Mouse (Mus musculus) forebrain, postnatal 0 days (tissue): ENCODE results near the gene Btbd8. TPM values are rescaled to one million over a fixed set of nuclear protein-coding genes. Genes with fewer than 3 reads are reported as not detected.
A peak's percentile ranks its signal among the peaks of the same experiment; 100 is the strongest.

Experiments used
- ATAC-seq: fragments of 200-750 bp; cut with Nextera tagmentation; 2 replicates; pipeline ENCODE4 v1.8.0; 2017; ENCODE audit warnings: mild to moderate bottlenecking, moderate library complexity
- DNase-seq: peaks from one replicate; pipeline ENCODE4 v3.0.0-alpha.2; 2015
- H3K27ac ChIP-seq: fragments of 300-500 bp; sonication (generic); 2 replicates; pipeline ENCODE4 v1.5.1; 2014; ENCODE audit warnings: low read depth, mild to moderate bottlenecking, antibody characterized with exemption, low read length, moderate library complexity, mixed read lengths
- H3K27me3 ChIP-seq: fragments of 300-500 bp; sonication (generic); 2 replicates; pipeline ENCODE4 v1.6.1; 2014; ENCODE audit warnings: mild to moderate bottlenecking, low read length, mixed read lengths; ENCODE audit not compliant: insufficient read depth
- H3K36me3 ChIP-seq: fragments of 300-500 bp; sonication (generic); 2 replicates; pipeline ENCODE4 v1.6.1; 2014; ENCODE audit warnings: mild to moderate bottlenecking, moderate library complexity; ENCODE audit not compliant: insufficient read depth
- H3K4me1 ChIP-seq: fragments of 300-500 bp; sonication (generic); 2 replicates; pipeline ENCODE4 v1.6.1; 2014; ENCODE audit warnings: antibody characterized with exemption; ENCODE audit not compliant: insufficient read depth
- H3K4me2 ChIP-seq: fragments of 300-500 bp; sonication (generic); 2 replicates; pipeline ENCODE4 v1.6.1; 2014; ENCODE audit warnings: low read depth, mild to moderate bottlenecking, moderate library complexity
- H3K4me3 ChIP-seq: fragments of 300-500 bp; sonication (generic); 2 replicates; pipeline ENCODE4 v1.5.1; 2014; ENCODE audit warnings: low read depth, low read length, mixed read lengths
- H3K9ac ChIP-seq: fragments of 300-500 bp; sonication (generic); 2 replicates; pipeline ENCODE4 v1.6.1; 2014; ENCODE audit warnings: mild to moderate bottlenecking
- H3K9me3 ChIP-seq: fragments of 300-500 bp; sonication (generic); 2 replicates; pipeline ENCODE4 v1.6.1; 2016; ENCODE audit warnings: low read length
- CTCF ChIP-seq: sonication (generic); IDR thresholded peaks from 2 replicates; pipeline ENCODE4 v1.5.1; 2016; ENCODE audit warnings: antibody characterized with exemption, control low read depth, low read depth
- WGBS: fragments of 180-500 bp; shearing (Covaris S2); extraction: QIAGEN DNeasy Blood & Tissue Kit; methylation state at CpG from one replicate; pipeline ENCODE4 v1.1.7; 2014; 5-methylcytosine and 5-hydroxymethylcytosine counted together
- polyA plus RNA-seq: library from polyadenylated mRNA; unstranded; fragments of >200 nt; fragmentation: Nextera tagmentation; extraction: Ambion mirVana; gene quantifications from 2 replicates; pipeline ENCODE4 v1.2.1, GENCODE M21; 2015
- total RNA-seq: library from RNA; depleted of rRNA; stranded (reverse); fragments of >200 nt; gene quantifications from 2 replicates; pipeline ENCODE4 v1.2.3, GENCODE M21; 2014

Btbd8 gene
- total and polyA plus RNA-seq, 2 experiments from 2014 or later, result 26.3 to 52.5 TPM

- no peak overlapping the region for H3K4me2 ChIP-seq
- H3K4me3 ChIP-seq, result no peak overlapping the region
- no peaks in the 10 kb centered on the region for H3K27me3 ChIP-seq
- no peak for TF ChIP-seq CTCF
- H3K9ac ChIP-seq, result no peak overlapping the region
- no peak for ATAC-seq
- 0 out of 2 replicates have a peak, but pooled peaks cover 10% of the 10 kb centered on the region for H3K36me3 ChIP-seq
- no peaks in the 10 kb centered on the region for H3K4me1 ChIP-seq
- no peaks in the 10 kb centered on the region for H3K9me3 ChIP-seq
- 92% methylated on average over 4 of the region's 4 CpGs for WGBS
- no peak overlapping the region for H3K27ac ChIP-seq
- no peak for DNase-seq
Observed at GRCm38 (mm10) chr5:107448784-107449183, 11.0 kb downstream of the Btbd8 start.

GRCm38 (mm10) chr5:107449620-107450019, 11.8 kb downstream of the Btbd8 start:
- WGBS, result 92% methylated on average over 5 of the region's 5 CpGs
- H3K9me3 ChIP-seq, result no peaks in the 10 kb centered on the region
- DNase-seq (no peak), ATAC-seq (no peak)
- H3K36me3 ChIP-seq, result 0 out of 2 replicates have a peak, but pooled peaks cover 10% of the 10 kb centered on the region
- TF ChIP-seq CTCF, result no peak
- no peak overlapping the region for H3K27ac ChIP-seq
- H3K27me3 ChIP-seq, result no peaks in the 10 kb centered on the region
- H3K4me3 ChIP-seq, result no peak overlapping the region
- H3K9ac ChIP-seq, result no peak overlapping the region
- no peak overlapping the region for H3K4me2 ChIP-seq
- H3K4me1 ChIP-seq, result no peaks in the 10 kb centered on the region

- H3K4me1 ChIP-seq, result no peaks in the 10 kb centered on the region
- DNase-seq, result no peak
- no peaks in the 10 kb centered on the region for H3K27me3 ChIP-seq
- WGBS, result 92% methylated on average over 5 of the region's 5 CpGs
- H3K9me3 ChIP-seq, result no peaks in the 10 kb centered on the region
- TF ChIP-seq CTCF, result no peak
- no peak for ATAC-seq
- no peak overlapping the region for H3K4me3 ChIP-seq
- H3K9ac ChIP-seq, result no peak overlapping the region
- H3K4me2 ChIP-seq, result no peak overlapping the region
- no peak overlapping the region for H3K27ac ChIP-seq
- H3K36me3 ChIP-seq, result 0 out of 2 replicates have a peak, but pooled peaks cover 10% of the 10 kb centered on the region
Observed at GRCm38 (mm10) chr5:107450299-107450698, 12.5 kb downstream of the Btbd8 start.

- Histone ChIP-seq H3K9me3 (no peaks in the 10 kb centered on the region), H3K27me3 (no peaks in the 10 kb centered on the region), H3K27ac (no peak overlapping the region), H3K4me1 (no peaks in the 10 kb centered on the region), H3K4me3 (no peak overlapping the region), H3K36me3 (no peaks in the 10 kb centered on the region), H3K4me2 (no peak overlapping the region), H3K9ac (no peak overlapping the region)
- DNase-seq (no peak), ATAC-seq (no peak)
- WGBS, result 91% methylated on average over 4 of the region's 4 CpGs
- no peak for TF ChIP-seq CTCF
Observed at GRCm38 (mm10) chr5:107462147-107463076, 24.6 kb downstream of the Btbd8 start.

- no peak overlapping the region for H3K4me2 ChIP-seq
- WGBS, result 22% methylated on average over 5 of the region's 5 CpGs
- no peak for DNase-seq
Observed at GRCm38 (mm10) chr5:107466501-107466900, 28.7 kb downstream of the Btbd8 start.

GRCm38 (mm10) chr5:107467098-107467497, 29.3 kb downstream of the Btbd8 start:
- WGBS, result 71% methylated on average over 4 of the region's 4 CpGs
- no peak overlapping the region for H3K4me3 ChIP-seq
- DNase-seq (no peak), ATAC-seq (no peak)
- H3K4me1 ChIP-seq, result no peaks in the 10 kb centered on the region
- no peaks in the 10 kb centered on the region for H3K9me3 ChIP-seq
- H3K4me2 ChIP-seq, result no peak overlapping the region
- no peak for TF ChIP-seq CTCF
- no peak overlapping the region for H3K9ac ChIP-seq
- H3K36me3 ChIP-seq, result peaks cover 6% of the 10 kb centered on the region; the same call in 1 of the 2 replicates
- H3K27ac ChIP-seq, result no peak overlapping the region
- no peaks in the 10 kb centered on the region for H3K27me3 ChIP-seq

More at GRCm38 (mm10) chr5:107466501-107466900, 28.7 kb downstream of the Btbd8 start:
- H3K9me3 ChIP-seq, result no peaks in the 10 kb centered on the region
- no peak overlapping the region for H3K27ac ChIP-seq
- no peaks in the 10 kb centered on the region for H3K27me3 ChIP-seq
- H3K9ac ChIP-seq, result no peak overlapping the region
- no peak overlapping the region for H3K4me3 ChIP-seq
- TF ChIP-seq CTCF, result no peak
- H3K36me3 ChIP-seq, result peaks cover 6% of the 10 kb centered on the region; the same call in 1 of the 2 replicates
- no peaks in the 10 kb centered on the region for H3K4me1 ChIP-seq
- peak; percentile 45 for ATAC-seq
